Mouse (Mus musculus) intestine, embryonic 16.5 days (tissue): Measurements from ENCODE around the gene Grm4. TPM values are rescaled to one million over a fixed set of nuclear protein-coding genes. Genes with fewer than 3 reads are reported as not detected.

Experiments
- ATAC-seq: fragments of 200-750 bp; cut with Nextera tagmentation; 2 replicates; pipeline ENCODE4 v1.8.0; 2017; ENCODE audit warnings: moderate TSS enrichment, moderate library complexity
- H3K27ac ChIP-seq: fragments of 300-500 bp; sonication (generic); 2 replicates; pipeline ENCODE4 v1.5.1; 2014; ENCODE audit warnings: mild to moderate bottlenecking, low read length
- H3K27me3 ChIP-seq: fragments of 300-500 bp; sonication (generic); replicated peaks from 2 replicates; pipeline ENCODE4 v1.6.1; 2014; ENCODE audit warnings: low read length, control low read depth, mixed read lengths; ENCODE audit not compliant: control insufficient read depth, insufficient read depth
- H3K36me3 ChIP-seq: fragments of 300-500 bp; sonication (generic); 2 replicates; pipeline ENCODE4 v1.6.1; 2014; ENCODE audit warnings: low read length, control low read depth; ENCODE audit not compliant: control insufficient read depth, insufficient read depth
- H3K4me1 ChIP-seq: fragments of 300-500 bp; sonication (generic); 2 replicates; pipeline ENCODE4 v1.6.1; 2014; ENCODE audit warnings: low read length, control low read depth, mixed read lengths; ENCODE audit not compliant: control insufficient read depth, insufficient read depth
- H3K4me2 ChIP-seq: fragments of 300-500 bp; sonication (generic); 2 replicates; pipeline ENCODE4 v1.6.1; 2014; ENCODE audit warnings: low read depth, low read length, control low read depth
- H3K4me3 ChIP-seq: fragments of 300-500 bp; sonication (generic); 2 replicates; pipeline ENCODE4 v1.5.1; 2014; ENCODE audit warnings: mild to moderate bottlenecking, low read length
- H3K9ac ChIP-seq: fragments of 300-500 bp; sonication (generic); 2 replicates; pipeline ENCODE4 v1.6.1; 2014; ENCODE audit warnings: low read depth, low read length
- H3K9me3 ChIP-seq: fragments of 300-500 bp; sonication (generic); 2 replicates; pipeline ENCODE4 v1.6.1; 2016; ENCODE audit warnings: low read length, control low read depth; ENCODE audit not compliant: control insufficient read depth
- WGBS: fragments of 180-500 bp; shearing (Covaris S2); extraction: QIAGEN DNeasy Blood & Tissue Kit; methylation state at CpG from one replicate; pipeline ENCODE4 v1.1.7; 2014; 5-methylcytosine and 5-hydroxymethylcytosine counted together
- polyA plus RNA-seq: library from polyadenylated mRNA; unstranded; fragments of >200 nt; fragmentation: Nextera tagmentation; extraction: Ambion mirVana; gene quantifications from 2 replicates; pipeline ENCODE4 v1.2.1, GENCODE M21; 2015

The Grm4 gene
- polyA plus RNA-seq, 1 experiment from 2014 or later: 0.40 TPM

DNA sequence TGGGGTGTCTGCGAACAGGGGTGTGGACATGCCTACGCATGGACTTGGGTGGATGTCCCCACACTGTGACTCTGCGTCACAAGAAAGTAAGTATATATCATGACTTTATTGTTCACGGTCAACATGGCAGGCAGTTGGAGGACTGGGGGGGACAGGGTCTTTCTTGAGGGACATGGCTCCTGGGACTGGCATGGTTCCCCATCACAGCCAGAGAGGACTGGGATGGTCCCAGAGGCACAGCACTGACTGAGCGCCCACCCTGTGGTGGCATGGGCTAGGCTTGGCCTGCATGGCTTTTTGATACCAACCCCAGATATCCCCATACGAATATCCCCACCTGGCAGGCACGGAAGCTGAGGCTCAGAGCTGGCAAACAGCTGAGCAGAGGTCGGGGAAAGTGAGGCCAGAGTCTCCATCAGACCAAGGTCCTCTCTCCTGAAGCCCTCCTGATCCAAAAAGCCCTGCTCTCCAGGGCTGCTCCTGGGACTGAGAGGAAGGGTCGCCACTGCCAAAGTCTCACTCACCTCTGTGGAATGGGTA, 64.1 kb downstream of the Grm4 start:
- H3K9me3 ChIP-seq: no peaks in the 10 kb centered on the region
- no peak overlapping the region for H3K4me2 ChIP-seq
- no peak overlapping the region for H3K4me3 ChIP-seq
- no peaks in the 10 kb centered on the region for H3K4me1 ChIP-seq
- WGBS: 85% methylated on average over 9 of the region's 9 CpGs
- H3K27ac ChIP-seq: no peak overlapping the region
- no peak overlapping the region for H3K9ac ChIP-seq
- ATAC-seq: no peak
- no peaks in the 10 kb centered on the region for H3K27me3 ChIP-seq
- H3K36me3 ChIP-seq: no peaks in the 10 kb centered on the region

DNA sequence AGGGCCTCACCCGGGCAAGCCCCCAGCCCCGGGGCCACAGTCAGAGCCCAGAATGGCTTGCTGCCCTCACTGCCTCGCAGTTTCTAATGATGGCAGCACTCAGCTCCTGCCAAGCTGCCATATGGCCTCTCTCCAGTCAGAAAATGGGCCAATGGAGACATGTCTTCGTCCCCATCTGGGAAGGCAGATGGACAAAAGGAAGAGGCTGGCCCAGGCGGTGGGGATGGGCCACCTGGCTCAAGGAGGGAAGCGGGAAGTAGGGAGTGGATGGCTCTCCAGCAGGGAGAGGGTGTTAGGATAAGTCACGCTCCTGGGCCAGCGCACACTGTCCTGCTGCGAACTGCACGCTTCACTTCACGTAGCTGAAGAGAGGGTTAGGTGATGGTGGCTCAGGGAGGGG, 64.8 kb downstream of the Grm4 start:
- H3K4me1 ChIP-seq: no peaks in the 10 kb centered on the region
- H3K36me3 ChIP-seq: no peaks in the 10 kb centered on the region
- WGBS: 71% methylated on average over 11 of the region's 11 CpGs
- no peak overlapping the region for H3K4me2 ChIP-seq
- ATAC-seq: no peak
- H3K9ac ChIP-seq: no peak overlapping the region
- H3K4me3 ChIP-seq: no peak overlapping the region
- H3K27me3 ChIP-seq: no peaks in the 10 kb centered on the region
- no peaks in the 10 kb centered on the region for H3K9me3 ChIP-seq
- no peak overlapping the region for H3K27ac ChIP-seq

DNA sequence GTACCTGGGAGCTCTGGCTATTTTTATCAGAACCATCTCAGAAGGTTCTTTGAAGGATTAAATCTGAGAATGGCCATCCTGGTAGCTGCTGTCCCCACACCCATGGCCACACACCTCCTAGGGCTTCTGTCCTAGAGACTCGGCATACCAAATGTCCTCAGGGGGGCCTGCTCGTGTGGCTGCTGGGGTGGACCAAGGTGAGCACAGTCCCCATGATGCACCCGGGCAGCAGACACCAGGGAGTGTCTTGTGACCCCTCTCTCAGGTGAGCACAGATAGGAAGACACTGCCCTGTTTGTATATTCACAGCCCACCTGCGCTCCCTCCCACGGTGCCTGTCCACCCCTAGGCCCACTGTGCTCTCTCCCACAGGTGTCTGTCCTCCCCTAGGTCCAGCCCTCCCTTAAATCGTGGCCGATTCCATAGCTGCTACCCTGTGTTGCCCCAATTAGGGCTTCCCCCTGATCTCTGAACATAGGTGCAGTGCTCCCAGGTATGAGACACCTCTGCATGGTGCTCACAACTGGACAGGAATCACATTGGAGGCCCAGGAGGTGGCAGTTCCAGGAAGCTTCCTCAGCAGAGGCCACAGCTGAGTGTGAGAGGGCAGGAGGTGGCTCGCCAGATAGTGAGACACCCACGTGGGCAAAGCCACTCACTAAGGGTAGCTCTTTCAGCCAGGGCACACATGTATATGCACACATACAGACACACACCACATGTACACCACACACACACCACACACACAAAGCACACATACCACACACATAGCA, 66.0 kb downstream of the Grm4 start:
- no peak overlapping the region for H3K27ac ChIP-seq
- WGBS: 73% methylated on average over 9 of the region's 9 CpGs
- no peak for ATAC-seq

DNA sequence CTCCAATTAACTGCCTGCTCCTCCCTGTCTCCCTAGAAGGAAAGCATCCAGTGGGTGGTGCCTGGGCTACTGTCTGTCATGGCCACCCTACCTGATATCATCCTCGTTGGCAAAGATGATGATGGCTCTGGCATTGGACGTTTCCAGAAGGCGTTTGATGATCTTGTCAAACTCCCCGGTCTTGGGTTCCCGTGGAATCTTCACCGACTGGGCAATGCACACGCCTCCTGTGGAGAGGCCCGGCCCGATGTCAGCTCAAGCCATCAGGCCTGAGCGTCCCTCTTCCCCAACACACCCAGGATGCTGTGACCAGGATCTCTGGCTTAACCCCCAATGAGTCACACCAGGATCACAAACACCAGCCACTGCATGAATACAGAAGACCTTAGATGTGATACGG, 66.8 kb downstream of the Grm4 start:
- no peaks in the 10 kb centered on the region for H3K4me1 ChIP-seq
- H3K9ac ChIP-seq: no peak overlapping the region
- WGBS: 88% methylated on average over 11 of the region's 11 CpGs
- no peaks in the 10 kb centered on the region for H3K27me3 ChIP-seq
- H3K36me3 ChIP-seq: no peaks in the 10 kb centered on the region
- no peak for ATAC-seq
- no peaks in the 10 kb centered on the region for H3K9me3 ChIP-seq
- H3K27ac ChIP-seq: no peak overlapping the region
- no peak overlapping the region for H3K4me3 ChIP-seq
- H3K4me2 ChIP-seq: no peak overlapping the region

More for the DNA sequence above, 66.0 kb downstream of the Grm4 start:
- no peaks in the 10 kb centered on the region for H3K9me3 ChIP-seq
- H3K4me1 ChIP-seq: no peaks in the 10 kb centered on the region
- H3K27me3 ChIP-seq: no peaks in the 10 kb centered on the region
- no peak overlapping the region for H3K4me2 ChIP-seq
- H3K36me3 ChIP-seq: no peaks in the 10 kb centered on the region
- no peak overlapping the region for H3K9ac ChIP-seq
- H3K4me3 ChIP-seq: no peak overlapping the region

DNA sequence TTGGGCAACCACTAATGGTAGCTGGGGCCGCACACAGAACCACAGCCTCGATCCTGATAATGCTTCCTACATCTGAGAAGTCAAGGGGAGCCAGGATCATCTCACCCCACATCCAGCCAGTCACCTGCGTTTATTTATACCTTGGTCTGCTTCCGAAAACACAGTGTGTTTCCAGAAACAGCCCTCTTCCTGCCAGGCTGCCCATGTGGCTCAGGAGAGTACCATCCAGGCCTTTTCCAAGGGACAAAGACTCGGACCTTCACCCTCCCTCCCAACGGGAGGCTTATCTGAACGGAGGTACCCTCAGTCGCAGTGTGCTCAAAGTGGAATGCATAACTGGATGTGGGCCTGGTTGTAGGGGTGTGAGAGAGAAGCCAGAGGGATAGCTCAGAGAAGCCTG, 68.2 kb downstream of the Grm4 start:
- Histone ChIP-seq H3K36me3 (no peaks in the 10 kb centered on the region), H3K27me3 (no peaks in the 10 kb centered on the region), H3K4me3 (no peak overlapping the region), H3K27ac (no peak overlapping the region), H3K4me1 (no peaks in the 10 kb centered on the region), H3K9ac (no peak overlapping the region), H3K9me3 (no peaks in the 10 kb centered on the region), H3K4me2 (no peak overlapping the region)
- WGBS: 72% methylated on average over 8 of the region's 8 CpGs
- ATAC-seq: no peak

DNA sequence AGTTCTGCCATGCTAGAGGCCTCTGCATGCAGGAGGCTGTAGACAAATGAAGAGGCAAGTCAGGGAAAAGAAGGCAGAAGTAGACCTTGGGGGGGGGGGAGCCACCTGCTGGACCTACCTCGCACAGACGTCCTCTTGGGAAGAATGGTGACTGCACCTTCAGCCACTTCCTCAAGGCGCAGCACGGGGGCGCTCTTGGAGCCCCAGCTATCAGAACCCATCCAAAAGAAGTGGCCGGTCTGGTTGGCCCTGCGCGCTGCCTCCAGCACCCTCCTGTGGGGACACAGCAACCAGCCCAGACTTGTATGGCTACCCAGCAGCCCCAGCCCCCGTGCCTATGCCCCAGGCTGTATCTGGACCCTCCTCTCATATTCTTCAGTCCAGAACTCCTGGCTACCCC, 69.4 kb downstream of the Grm4 start:
- Histone ChIP-seq H3K36me3 (no peaks in the 10 kb centered on the region), H3K27me3 (no peaks in the 10 kb centered on the region), H3K4me3 (no peak overlapping the region), H3K9ac (no peak overlapping the region), H3K4me2 (no peak overlapping the region), H3K9me3 (no peaks in the 10 kb centered on the region), H3K27ac (no peak overlapping the region), H3K4me1 (0 out of 2 replicates have a peak, but pooled peaks cover 3% of the 10 kb centered on the region)
- ATAC-seq: no peak
- WGBS: 28% methylated on average over 9 of the region's 9 CpGs

DNA sequence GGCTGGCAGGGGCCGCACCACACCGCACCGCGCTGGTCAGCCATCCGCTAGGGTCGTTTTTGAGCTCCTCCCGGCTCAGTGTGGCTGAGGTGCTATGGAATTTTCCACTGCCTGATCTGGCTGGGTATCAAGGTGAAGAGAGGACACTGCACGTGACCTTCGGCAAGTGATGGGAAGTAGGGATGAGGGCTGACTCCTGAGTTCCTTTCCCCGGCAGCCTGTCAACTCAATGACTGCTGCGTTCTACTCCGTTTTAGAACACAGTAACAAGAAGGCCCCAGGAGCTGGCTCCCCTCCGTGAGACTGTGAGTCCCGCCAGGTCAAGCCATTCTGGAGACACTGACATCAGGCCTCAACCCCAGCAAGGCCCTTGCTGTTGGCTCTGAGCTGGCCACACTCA, 70.0 kb downstream of the Grm4 start:
- Histone ChIP-seq H3K27ac (no peak overlapping the region), H3K27me3 (no peaks in the 10 kb centered on the region), H3K9ac (no peak overlapping the region), H3K4me3 (no peak overlapping the region), H3K4me2 (no peak overlapping the region), H3K4me1 (0 out of 2 replicates have a peak, but pooled peaks cover 3% of the 10 kb centered on the region), H3K9me3 (no peaks in the 10 kb centered on the region), H3K36me3 (no peaks in the 10 kb centered on the region)
- no peak for ATAC-seq
- 88% methylated on average over 14 of the region's 14 CpGs for WGBS

DNA sequence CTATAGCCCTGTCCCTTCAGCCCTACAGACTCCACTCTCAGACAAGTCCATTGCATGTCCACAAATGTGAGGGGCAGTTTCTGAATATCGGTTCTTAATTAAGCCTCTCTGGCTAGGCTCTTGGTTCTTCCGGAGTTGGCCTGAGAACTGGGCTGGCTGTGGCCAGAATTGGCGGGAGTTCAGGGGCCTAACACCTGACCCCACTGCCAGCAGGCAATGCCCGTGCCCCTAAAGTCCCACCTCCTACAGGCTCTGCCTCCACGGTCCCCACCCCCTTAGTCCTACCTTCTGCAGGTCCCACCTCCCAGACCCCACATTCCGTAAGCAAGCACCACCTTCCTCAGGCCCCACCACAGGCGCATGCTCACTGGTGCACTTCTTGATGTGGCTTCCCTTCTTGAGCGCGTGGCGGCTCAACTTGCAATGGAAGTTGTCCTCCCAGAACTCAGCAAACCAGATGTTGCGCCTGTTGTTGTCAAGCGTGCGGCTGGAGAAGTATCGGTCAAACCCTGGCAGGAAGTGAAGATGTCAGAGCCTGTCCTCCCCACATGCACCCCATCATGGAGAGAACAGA, 71.4 kb downstream of the Grm4 start:
- WGBS: 81% methylated on average over 14 of the region's 14 CpGs

DNA sequence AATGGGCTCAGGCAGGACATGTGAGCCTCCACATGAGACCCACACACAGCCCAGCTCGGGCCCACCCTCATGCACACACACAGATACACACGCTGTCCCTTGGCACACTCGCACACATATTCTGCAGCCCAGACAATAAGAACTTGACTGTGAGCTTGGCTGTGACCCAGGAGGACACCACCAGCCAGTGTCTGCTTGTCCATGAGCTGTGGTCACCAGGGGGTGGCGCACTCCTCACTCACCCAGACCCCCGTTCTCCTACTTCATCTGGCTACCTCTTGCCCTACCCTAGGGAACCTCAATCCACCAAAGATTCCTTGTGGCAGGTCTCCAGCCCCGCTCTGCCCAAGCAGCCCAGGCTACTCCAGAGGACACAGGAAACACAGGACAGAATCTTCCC, 72.5 kb downstream of the Grm4 start:
- no peak for ATAC-seq
- Histone ChIP-seq H3K4me3 (no peak overlapping the region), H3K27me3 (no peaks in the 10 kb centered on the region), H3K4me2 (no peak overlapping the region), H3K9ac (no peak overlapping the region), H3K36me3 (no peaks in the 10 kb centered on the region), H3K27ac (no peak overlapping the region), H3K9me3 (no peaks in the 10 kb centered on the region), H3K4me1 (peaks cover 8% of the 10 kb centered on the region)
- 73% methylated on average over 6 of the region's 6 CpGs for WGBS

More for the DNA sequence above, 71.4 kb downstream of the Grm4 start:
- Histone ChIP-seq H3K27me3 (no peaks in the 10 kb centered on the region), H3K9me3 (no peaks in the 10 kb centered on the region), H3K9ac (no peak overlapping the region), H3K4me2 (no peak overlapping the region), H3K4me1 (0 out of 2 replicates have a peak, but pooled peaks cover 6% of the 10 kb centered on the region), H3K27ac (no peak overlapping the region), H3K4me3 (no peak overlapping the region), H3K36me3 (no peaks in the 10 kb centered on the region)
- ATAC-seq: no peak
